Mouse (Mus musculus): ENCODE data around the gene Caskin1.

Caskin1 gene

GRCm38 (mm10) chr17:24470701-24471527 lies 17.5 kb upstream of the Caskin1 start:
- intact Hi-C loops (cut with DNase I) = no loop called here

DNA sequence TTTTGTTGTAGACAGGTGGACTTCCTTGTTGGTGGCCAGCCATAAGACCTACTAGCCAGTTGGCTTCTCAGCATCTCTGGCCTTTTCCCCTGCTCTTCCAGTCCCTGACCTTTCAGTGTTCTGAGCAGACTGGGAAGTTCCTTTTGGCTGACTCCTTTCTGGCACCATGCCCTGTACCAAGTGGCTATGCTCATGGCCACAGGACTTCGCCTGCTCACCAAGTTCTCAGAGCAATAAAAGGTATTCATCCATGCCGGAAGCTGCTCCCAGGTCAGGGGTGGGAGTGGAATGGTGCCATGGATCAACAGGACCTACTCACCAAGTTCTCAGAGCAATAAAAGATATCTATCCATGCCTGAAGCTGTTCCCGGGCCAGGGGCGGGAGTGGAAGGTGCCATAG lies 15.9 kb upstream of the Caskin1 start:
- intact Hi-C loops (cut with DNase I) = no loop called here

DNA sequence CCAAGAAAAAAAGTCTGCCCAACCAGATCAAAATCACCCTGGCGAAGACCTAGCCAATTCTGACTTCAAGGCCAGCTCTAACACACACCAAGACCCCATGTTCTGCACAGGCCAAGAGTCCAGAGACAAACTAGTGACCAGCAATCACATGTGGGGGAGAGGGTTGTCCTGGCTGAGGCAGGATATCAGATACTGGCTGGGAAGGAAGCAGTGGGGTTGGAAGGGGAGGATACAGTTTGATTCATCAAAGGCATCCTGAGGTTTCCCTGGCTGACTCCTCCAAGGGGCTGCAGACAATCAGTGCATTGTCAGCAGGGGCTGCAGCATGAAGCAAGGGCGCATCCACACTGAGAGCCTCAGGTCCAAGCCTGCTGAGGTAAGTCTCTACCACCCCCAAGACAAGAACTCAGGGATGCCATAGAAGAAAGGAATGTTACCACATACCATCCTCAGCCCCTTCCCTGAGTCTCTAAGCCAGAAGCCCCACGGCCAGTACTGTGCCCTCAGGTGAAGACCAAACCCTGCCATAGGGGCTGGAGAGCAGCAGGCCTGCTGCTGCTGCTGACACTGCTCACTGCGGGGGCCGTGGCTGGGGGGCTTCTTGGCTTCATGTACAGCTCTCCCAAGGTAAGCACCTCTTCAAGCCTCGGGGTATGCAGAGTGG lies 14.7 kb upstream of the Caskin1 start, which contains the start of gene Bricd5:
Gene Bricd5 (plus strand): TSS at position 273 of the 664 bp plus-strand sequence.
- intact Hi-C loops (cut with DNase I) = no loop called here

DNA sequence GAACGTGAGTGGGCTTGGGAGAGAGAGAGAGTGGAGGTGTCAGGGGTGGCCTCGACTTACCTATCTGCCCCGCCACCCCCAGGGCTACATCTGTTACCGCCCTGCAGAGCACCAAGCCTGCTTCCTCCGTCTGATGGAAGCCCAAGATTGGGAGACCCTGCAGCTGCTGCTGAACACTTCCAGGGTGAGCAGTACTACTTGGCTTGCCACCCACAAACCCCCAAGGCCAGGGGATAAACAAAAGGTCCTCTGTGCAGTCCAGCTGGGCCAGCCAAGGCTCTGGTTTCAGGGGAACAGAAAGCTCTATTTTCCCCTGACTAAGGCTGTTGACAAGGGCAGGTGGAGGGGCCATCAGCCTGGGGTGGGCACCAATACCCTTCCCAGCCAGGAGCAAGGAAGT lies 13.8 kb upstream of the Caskin1 start:
- intact Hi-C loops (cut with DNase I) = no loop called here

DNA sequence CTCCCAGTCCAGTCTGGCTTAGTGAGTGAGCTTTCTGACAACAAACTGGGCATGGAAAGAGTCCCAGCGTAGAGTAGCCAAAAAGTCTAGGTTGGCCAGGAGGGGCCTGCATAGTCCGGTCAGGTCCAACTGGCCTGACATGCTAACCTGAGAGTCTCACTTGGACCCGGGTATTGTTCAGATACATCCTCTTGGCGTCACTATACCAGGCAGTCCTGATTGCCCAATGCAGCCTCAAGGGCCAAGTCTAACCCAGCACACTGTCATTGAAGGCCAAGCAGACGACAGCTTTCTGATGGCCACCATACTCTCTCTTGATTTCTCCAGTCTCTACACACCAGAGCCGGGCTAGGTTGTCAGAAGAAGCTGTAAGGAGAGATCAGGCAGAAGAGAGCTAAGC lies 12.8 kb upstream of the Caskin1 start:
- intact Hi-C loops (cut with DNase I) = loop anchor here (5.0 kb wide), 1 partner anchor 37 kb away; no protein-coding TSS in a partner anchor

GRCm38 (mm10) chr17:24476022-24476776 lies 12.2 kb upstream of the Caskin1 start:
- intact Hi-C loops (cut with DNase I) = loop anchor here (5.0 kb wide), 1 partner anchor 36 kb away; no protein-coding TSS in a partner anchor

GRCm38 (mm10) chr17:24477053-24477984 lies 11.1 kb upstream of the Caskin1 start:
- intact Hi-C loops (cut with DNase I) = loop anchor here (5.0 kb wide), 1 partner anchor 35 kb away; no protein-coding TSS in a partner anchor

DNA sequence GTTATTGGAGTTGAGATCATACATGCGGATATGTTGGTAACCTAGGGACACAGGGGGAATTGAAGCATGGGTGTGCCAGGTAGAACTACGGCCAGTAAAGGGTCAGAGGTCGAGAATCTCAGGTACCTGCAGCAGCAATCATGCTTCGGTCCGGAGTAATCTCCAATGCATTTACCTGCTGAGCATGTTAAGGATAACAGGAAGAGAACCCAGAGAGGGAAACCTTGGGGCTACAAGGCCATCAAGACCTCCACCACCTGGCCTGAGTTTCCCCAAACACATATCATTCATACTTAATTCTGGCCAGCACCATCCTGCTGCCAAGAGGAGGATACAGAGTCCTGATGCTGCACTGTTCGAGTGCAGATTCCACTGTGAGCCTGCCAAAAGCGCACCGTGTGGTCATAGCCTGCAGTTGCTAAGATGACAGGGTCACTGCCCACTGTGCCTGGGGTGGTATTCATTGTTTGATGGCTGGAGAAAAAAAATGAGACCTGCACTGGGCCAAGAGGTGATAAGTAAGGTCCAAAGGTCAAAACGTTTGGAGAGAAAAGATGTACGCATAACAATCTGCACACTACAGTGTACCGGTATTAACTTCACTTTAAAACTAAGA lies 10.3 kb upstream of the Caskin1 start:
- intact Hi-C loops (cut with DNase I) = loop anchor here (5.0 kb wide), 1 partner anchor 34 kb away; no protein-coding TSS in a partner anchor

DNA sequence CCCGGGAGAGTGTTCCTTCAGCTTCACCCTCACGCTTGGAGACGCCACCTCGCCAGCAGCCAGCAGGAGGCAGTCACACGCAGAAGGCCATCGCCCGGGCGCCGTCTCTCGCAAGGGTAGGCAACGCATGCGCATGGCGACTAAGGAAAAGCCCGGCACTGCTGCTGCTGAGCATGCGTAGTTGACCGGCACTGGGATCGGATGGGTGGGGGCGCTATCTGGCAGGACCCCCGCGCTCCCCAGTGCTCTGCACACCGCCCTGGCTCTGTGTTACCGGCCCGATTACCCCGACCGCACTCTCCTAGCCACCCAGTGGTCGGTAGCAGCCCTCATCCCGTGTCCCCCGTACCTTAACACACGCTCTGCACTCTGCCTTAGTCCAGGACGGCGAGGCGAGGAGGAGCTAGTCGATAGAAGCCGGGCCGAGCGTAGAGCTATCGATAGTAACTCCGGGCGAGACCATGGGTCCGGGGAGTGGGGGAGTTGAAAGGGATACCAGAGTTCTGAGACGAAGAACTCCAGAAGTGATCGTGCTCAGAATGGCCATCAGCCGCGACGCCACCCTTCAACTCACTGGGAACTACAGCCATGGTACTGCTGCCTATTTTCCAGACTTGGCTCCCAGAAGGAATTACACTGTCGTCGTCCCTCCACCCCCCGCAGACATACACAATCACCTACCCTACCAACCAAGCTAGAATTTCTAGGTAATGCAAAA lies 9.6 kb upstream of the Caskin1 start, which contains the start of gene Mlst8:
Gene Mlst8 (minus strand): TSS at position 416 of the 718 bp plus-strand sequence.
- intact Hi-C loops (cut with DNase I) = loop anchor here (5.0 kb wide), 1 partner anchor 33 kb away; no protein-coding TSS in a partner anchor

GRCm38 (mm10) chr17:24479431-24479830 lies 9.0 kb upstream of the Caskin1 start:
- intact Hi-C loops (cut with DNase I) = loop anchor here (5.0 kb wide), 1 partner anchor 33 kb away; no protein-coding TSS in a partner anchor

- intact Hi-C loops (cut with DNase I) = no loop called here
These were observed 8.1 kb upstream of the Caskin1 start for GRCm38 (mm10) chr17:24480201-24480826.

DNA sequence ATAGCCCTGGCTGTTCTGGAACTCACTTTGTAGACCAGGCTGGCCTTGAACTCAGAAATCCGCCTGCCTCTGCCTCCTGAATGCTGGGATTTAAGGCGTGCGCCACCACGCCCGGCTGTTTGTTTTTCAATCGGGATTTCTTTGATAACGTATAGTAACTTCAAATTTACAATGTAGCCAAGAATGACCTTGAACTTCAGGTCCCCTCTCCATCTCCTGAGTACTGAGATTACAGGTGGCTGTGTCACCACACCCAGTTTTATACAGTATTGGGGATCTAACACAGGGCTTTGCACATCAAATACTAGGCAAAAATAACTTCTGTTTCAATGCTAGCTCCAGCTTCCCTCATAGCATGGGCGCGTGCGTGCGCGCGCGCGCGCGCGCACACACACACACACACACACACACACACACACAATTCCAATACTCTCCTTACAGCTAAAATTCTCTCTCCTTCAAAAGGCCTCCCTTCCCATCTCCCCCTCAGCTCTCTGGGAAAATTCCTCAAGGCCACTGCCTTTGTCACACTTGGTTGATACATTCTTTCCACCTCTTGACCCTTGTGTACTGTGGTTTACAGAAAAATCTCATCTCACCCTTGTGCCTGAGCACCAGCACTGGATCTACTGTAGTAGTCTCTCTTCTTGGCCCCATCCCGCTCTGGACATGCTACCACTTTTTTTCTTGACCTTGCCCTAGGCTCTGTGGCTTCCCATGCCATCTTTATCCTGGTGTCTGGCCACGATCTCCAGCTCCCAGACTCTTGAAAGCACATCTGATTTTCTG lies 7.2 kb upstream of the Caskin1 start:
- intact Hi-C loops (cut with DNase I) = no loop called here

DNA sequence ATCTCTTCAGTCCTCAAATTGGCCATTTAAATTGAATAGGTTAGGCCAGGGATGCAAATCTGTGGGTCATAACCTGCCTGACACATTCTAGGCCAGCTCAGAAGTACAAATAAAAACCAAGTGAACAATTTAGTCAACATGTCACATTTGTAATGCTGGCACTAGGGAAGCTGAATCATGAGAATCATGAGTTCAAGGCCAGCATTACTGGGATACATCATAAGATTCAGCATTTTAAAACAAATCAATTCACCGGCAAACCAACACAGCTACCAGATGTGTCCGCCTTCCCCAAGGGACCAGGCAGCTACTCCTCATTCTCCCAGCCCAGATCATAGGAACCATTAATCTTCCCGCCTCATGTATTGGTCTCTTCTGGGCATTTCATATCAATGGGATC lies 4.9 kb upstream of the Caskin1 start:
- intact Hi-C loops (cut with DNase I) = no loop called here

DNA sequence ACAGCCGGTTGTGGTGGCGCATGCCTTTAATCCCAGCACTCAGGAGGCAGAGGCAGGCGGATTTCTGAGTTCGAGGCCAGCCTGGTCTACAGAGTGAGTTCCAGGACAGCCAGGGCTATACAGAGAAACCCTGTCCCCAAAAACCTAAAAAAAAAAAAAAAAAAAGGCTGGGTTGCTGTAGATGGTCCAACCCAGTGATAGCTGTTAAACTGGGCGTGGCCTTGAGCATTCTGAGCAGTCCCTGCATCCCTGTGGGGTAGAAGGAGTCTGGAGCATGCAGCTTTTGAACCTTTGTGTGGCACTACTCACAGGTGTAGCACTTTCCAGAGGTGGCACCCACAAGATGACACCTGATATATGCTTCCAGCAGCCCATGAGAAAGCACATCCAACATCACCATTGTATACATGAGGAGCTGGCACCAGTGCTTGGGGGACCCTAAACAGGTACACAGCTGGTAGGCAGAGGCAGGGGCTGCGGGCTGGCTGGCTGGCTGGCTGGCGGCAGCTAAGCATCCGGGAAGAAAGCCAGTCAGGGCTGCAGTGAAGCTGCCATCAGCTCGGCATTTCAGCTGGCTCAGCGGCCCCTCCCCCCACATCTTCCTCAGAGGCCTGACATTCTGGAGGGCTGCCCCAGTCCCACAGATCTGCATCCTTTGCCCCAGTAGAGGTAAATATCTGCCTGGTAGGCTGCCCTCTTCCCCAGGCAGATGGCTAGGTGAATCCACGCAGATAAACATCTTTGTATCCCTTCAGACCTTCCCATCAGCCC lies 3.1 kb upstream of the Caskin1 start:
- intact Hi-C loops (cut with DNase I) = loop anchor here (5.0 kb wide), 1 partner anchor 47 kb away; the partner anchor contains the start of gene Rab26

- intact Hi-C loops (cut with DNase I) = loop anchor here (5.0 kb wide), 1 partner anchor 44 kb away; the partner anchor contains the start of gene Rab26
These were observed 362 bp downstream of the Caskin1 start for GRCm38 (mm10) chr17:24488662-24489264.
